Mouse (Mus musculus) forebrain, postnatal 0 days (tissue): ENCODE results near the gene Stpg3. TPM values are rescaled to one million over a fixed set of nuclear protein-coding genes. Genes with fewer than 3 reads are reported as not detected.
A peak's percentile ranks its signal among the peaks of the same experiment; 100 is the strongest.
"Not testable (repeated sequence)": the region's sequence is repeated elsewhere in the genome, so short reads cannot be mapped to it uniquely, and the experiment has no call there.

Source experiments
- ATAC-seq: fragments of 200-750 bp; cut with Nextera tagmentation; 2 replicates; pipeline ENCODE4 v1.8.0; 2017; ENCODE audit warnings: mild to moderate bottlenecking, moderate library complexity
- DNase-seq: peaks from one replicate; pipeline ENCODE4 v3.0.0-alpha.2; 2015
- H3K27ac ChIP-seq: fragments of 300-500 bp; sonication (generic); 2 replicates; pipeline ENCODE4 v1.5.1; 2014; ENCODE audit warnings: low read depth, mild to moderate bottlenecking, antibody characterized with exemption, low read length, moderate library complexity, mixed read lengths
- H3K27me3 ChIP-seq: fragments of 300-500 bp; sonication (generic); 2 replicates; pipeline ENCODE4 v1.6.1; 2014; ENCODE audit warnings: mild to moderate bottlenecking, low read length, mixed read lengths; ENCODE audit not compliant: insufficient read depth
- H3K36me3 ChIP-seq: fragments of 300-500 bp; sonication (generic); 2 replicates; pipeline ENCODE4 v1.6.1; 2014; ENCODE audit warnings: mild to moderate bottlenecking, moderate library complexity; ENCODE audit not compliant: insufficient read depth
- H3K4me1 ChIP-seq: fragments of 300-500 bp; sonication (generic); 2 replicates; pipeline ENCODE4 v1.6.1; 2014; ENCODE audit warnings: antibody characterized with exemption; ENCODE audit not compliant: insufficient read depth
- H3K4me2 ChIP-seq: fragments of 300-500 bp; sonication (generic); 2 replicates; pipeline ENCODE4 v1.6.1; 2014; ENCODE audit warnings: low read depth, mild to moderate bottlenecking, moderate library complexity
- H3K4me3 ChIP-seq: fragments of 300-500 bp; sonication (generic); 2 replicates; pipeline ENCODE4 v1.5.1; 2014; ENCODE audit warnings: low read depth, low read length, mixed read lengths
- H3K9ac ChIP-seq: fragments of 300-500 bp; sonication (generic); 2 replicates; pipeline ENCODE4 v1.6.1; 2014; ENCODE audit warnings: mild to moderate bottlenecking
- H3K9me3 ChIP-seq: fragments of 300-500 bp; sonication (generic); 2 replicates; pipeline ENCODE4 v1.6.1; 2016; ENCODE audit warnings: low read length
- CTCF ChIP-seq: sonication (generic); IDR thresholded peaks from 2 replicates; pipeline ENCODE4 v1.5.1; 2016; ENCODE audit warnings: antibody characterized with exemption, control low read depth, low read depth
- WGBS: fragments of 180-500 bp; shearing (Covaris S2); extraction: QIAGEN DNeasy Blood & Tissue Kit; methylation state at CpG from one replicate; pipeline ENCODE4 v1.1.7; 2014; 5-methylcytosine and 5-hydroxymethylcytosine counted together
- polyA plus RNA-seq: library from polyadenylated mRNA; unstranded; fragments of >200 nt; fragmentation: Nextera tagmentation; extraction: Ambion mirVana; gene quantifications from 2 replicates; pipeline ENCODE4 v1.2.1, GENCODE M21; 2015
- total RNA-seq: library from RNA; depleted of rRNA; stranded (reverse); fragments of >200 nt; gene quantifications from 2 replicates; pipeline ENCODE4 v1.2.3, GENCODE M21; 2014; rRNA removed

The Stpg3 gene
- total RNA-seq (not detected in 2 replicates), polyA plus RNA-seq (not detected in 2 replicates)

DNA sequence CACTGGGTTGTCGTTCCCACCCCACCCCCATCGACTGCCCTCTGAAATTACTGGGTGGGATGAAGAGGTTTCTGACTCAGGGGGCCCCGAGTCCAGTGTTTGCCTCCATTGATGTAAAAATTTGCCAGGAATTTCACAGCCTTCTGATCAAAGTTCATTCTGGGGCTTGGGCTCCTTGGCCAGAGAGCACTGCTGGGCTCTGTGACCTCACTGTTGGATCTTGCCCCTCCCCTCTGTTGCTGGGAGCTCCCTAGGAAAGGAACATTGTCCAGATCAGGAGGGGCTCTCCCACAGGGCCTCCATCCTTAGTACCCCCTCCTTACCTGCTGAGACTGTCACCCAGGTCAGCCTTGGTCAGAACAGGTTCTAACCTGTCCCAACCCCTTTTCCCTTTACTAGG lies at the start of gene Stpg3:
Stpg3 (minus strand) TSS at position 194 of the 400 bp plus-strand sequence.
- no peaks in the 10 kb centered on the region for H3K36me3 ChIP-seq
- no peak within 1 kb of the TSS for H3K27ac ChIP-seq
- H3K4me2 ChIP-seq, result no peak within 1 kb of the TSS
- H3K9ac ChIP-seq, result no peak within 1 kb of the TSS
- no peak within 1 kb of the TSS for H3K4me3 ChIP-seq
- H3K9me3 ChIP-seq, result no peaks in the 10 kb centered on the region
- DNase-seq, result no peak
- TF ChIP-seq CTCF, result no peak
- no peaks in the 10 kb centered on the region for H3K27me3 ChIP-seq
- no peak for ATAC-seq
- H3K4me1 ChIP-seq, result peaks cover 7% of the 10 kb centered on the region
- WGBS, result 78% methylated on average over 3 of the region's 3 CpGs

- WGBS, result 21% methylated on average over 12 of the region's 12 CpGs
- no peak for TF ChIP-seq CTCF
- peak overlapping the region; percentile 76 for H3K4me3 ChIP-seq
- H3K27ac ChIP-seq, result no peak overlapping the region
- peaks cover 4% of the 10 kb centered on the region; the same call in 1 of the 2 replicates for H3K36me3 ChIP-seq
- peaks cover 33% of the 10 kb centered on the region for H3K4me1 ChIP-seq
- H3K27me3 ChIP-seq, result no peaks in the 10 kb centered on the region
- peak overlapping the region; percentile 66 for H3K9ac ChIP-seq
- DNase-seq, result no peak
- no peaks in the 10 kb centered on the region for H3K9me3 ChIP-seq
- ATAC-seq, result no peak
- H3K4me2 ChIP-seq, result peak overlapping the region; percentile 91
Observed at GRCm38 (mm10) chr2:25263623-25264285, 49.3 kb upstream of the Stpg3 start.

GRCm38 (mm10) chr2:25262795-25263622 lies 48.6 kb upstream of the Stpg3 start:
- H3K9ac ChIP-seq, result peak overlapping the region; percentile 66
- ATAC-seq (peak; percentile 11), DNase-seq (peak; percentile 56)
- H3K4me3 ChIP-seq, result peak overlapping the region; percentile 76
- H3K4me2 ChIP-seq, result peak overlapping the region; percentile 91
- peaks cover 2% of the 10 kb centered on the region; the same call in 1 of the 2 replicates for H3K36me3 ChIP-seq
- peaks cover 33% of the 10 kb centered on the region for H3K4me1 ChIP-seq
- H3K9me3 ChIP-seq, result no peaks in the 10 kb centered on the region
- H3K27ac ChIP-seq, result peak overlapping the region; percentile 54; the same call in 1 of the 2 replicates
- 3% methylated on average over 82 of the region's 82 CpGs for WGBS
- no peak; the same call in 1 of the 2 replicates for TF ChIP-seq CTCF
- H3K27me3 ChIP-seq, result no peaks in the 10 kb centered on the region

GRCm38 (mm10) chr2:25262291-25262767 lies 47.9 kb upstream of the Stpg3 start, which contains the start of gene Tprn:
TSS of gene Tprn (plus strand) at chr2:25262618.
- TF ChIP-seq CTCF, result no peak; the same call in 1 of the 2 replicates
- Histone ChIP-seq H3K9ac (peak within 1 kb of the TSS; percentile 66), H3K36me3 (no peaks in the 10 kb centered on the region), H3K27me3 (no peaks in the 10 kb centered on the region), H3K4me1 (peaks cover 33% of the 10 kb centered on the region), H3K27ac (peak within 1 kb of the TSS; percentile 54), H3K4me2 (peak within 1 kb of the TSS; percentile 91), H3K9me3 (no peaks in the 10 kb centered on the region), H3K4me3 (peak within 1 kb of the TSS; percentile 76)
- peak; percentile 95 for DNase-seq
- WGBS, result under 1% methylated on average over 37 of the region's 39 CpGs
- peak; percentile 99 for ATAC-seq

GRCm38 (mm10) chr2:25261870-25262269 lies 47.4 kb upstream of the Stpg3 start:
- Histone ChIP-seq H3K4me3 (peak overlapping the region; percentile 76), H3K36me3 (no peaks in the 10 kb centered on the region), H3K4me2 (peak overlapping the region; percentile 91), H3K9me3 (no peaks in the 10 kb centered on the region), H3K27ac (peak overlapping the region; percentile 41), H3K27me3 (no peaks in the 10 kb centered on the region), H3K4me1 (peaks cover 33% of the 10 kb centered on the region), H3K9ac (peak overlapping the region; percentile 66)
- DNase-seq (no peak), ATAC-seq (peak; percentile 1; the same call in 1 of the 2 replicates)
- TF ChIP-seq CTCF, result no peak
- 48% methylated on average over 12 of the region's 12 CpGs for WGBS

DNA sequence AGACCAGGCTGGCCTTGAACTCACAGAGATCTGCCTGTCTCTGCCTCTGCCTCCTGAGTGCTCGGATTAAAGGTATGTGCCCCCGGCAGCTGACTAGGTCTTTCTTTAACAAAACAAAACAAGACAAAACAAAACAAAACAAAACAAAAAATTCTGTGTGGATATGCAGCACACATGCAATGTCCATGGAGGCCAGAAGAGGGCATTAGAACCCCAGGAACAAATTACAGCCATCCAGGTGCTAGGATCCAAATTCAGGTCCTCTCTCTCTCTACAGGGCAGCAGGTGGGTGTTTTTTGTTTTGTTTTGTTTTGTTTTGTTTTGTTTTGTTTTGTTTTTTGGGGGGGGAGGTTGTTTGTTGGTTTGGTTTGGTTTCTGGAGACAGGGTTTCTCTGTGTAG lies 44.5 kb upstream of the Stpg3 start:
- no peak overlapping the region for H3K27ac ChIP-seq
- H3K4me2 ChIP-seq, result no peak overlapping the region
- no peak overlapping the region for H3K4me3 ChIP-seq
- H3K9ac ChIP-seq, result no peak overlapping the region
- no peaks in the 10 kb centered on the region for H3K36me3 ChIP-seq
- peaks cover 18% of the 10 kb centered on the region for H3K4me1 ChIP-seq
- DNase-seq (no peak), ATAC-seq (no peak)
- peak; percentile 57 for TF ChIP-seq CTCF
- H3K9me3 ChIP-seq, result no peaks in the 10 kb centered on the region
- WGBS, result 45% methylated on average over 2 of the region's 2 CpGs
- H3K27me3 ChIP-seq, result no peaks in the 10 kb centered on the region

- H3K27me3 ChIP-seq, H3K4me2 ChIP-seq, DNase-seq, H3K9me3 ChIP-seq, H3K27ac ChIP-seq, H3K9ac ChIP-seq, ATAC-seq, H3K36me3 ChIP-seq, H3K4me3 ChIP-seq: not testable (repeated sequence)
- WGBS, result 85% methylated on average over 5 of the region's 5 CpGs
- H3K4me1 ChIP-seq, result peaks cover 10% of the 10 kb centered on the region; the same call in 1 of the 2 replicates
Observed at GRCm38 (mm10) chr2:25257250-25257649, 42.8 kb upstream of the Stpg3 start.
